Comparison of ENCODE assay signal across 18 mouse cellular contexts in genomic region chr5:117556570-117556969, GRCm38 (mm10).
DNase-seq lines count a peak whose midpoint lies in the region; ATAC-seq lines count a peak whose summit lies in the region.
"Had no signal": no experiment of that assay in that cellular context is flagged by ENCODE, and none has a peak within 500 bp of the region (broad histone marks: within the 10 kb centered on the region; RNA-seq: fewer than 3 reads in every experiment).

No protein-coding gene starts in this region.

- peak; percentile 41; the same call in 1 of the 2 replicates for ATAC-seq in cerebellum, adult (ENCODE audit: insufficient number of reproducible peaks, low FRiP score, low TSS enrichment)
- no peak for ATAC-seq in megakaryocyte, adult 5-6 weeks (ENCODE audit: poor library complexity, severe bottlenecking)
- ATAC-seq: inflammation-experienced regulatory T-cells, adult 6 months had no signal

- intact Hi-C loops in left cerebral cortex, postnatal 4 days (cut with DNase I), result no loop called here
- intact Hi-C loops in left cerebral cortex, postnatal 25 days (cut with DNase I), result no loop called here

- DNase-seq in left cerebral cortex, postnatal 4 days, result peak; percentile 66
- DNase-seq in left cerebral cortex, postnatal 25 days (ENCODE audit: low spot score in 2 of 2), result no peak
- peak; percentile 84 for DNase-seq in cerebellum, adult 18-20 months
- DNase-seq in cerebellum, postnatal 25 days, result peak; percentile 87 to 88
- no peak for DNase-seq in kidney, postnatal 25 days
- DNase-seq: adrenal gland, adult 2 months; gastrocnemius, adult 2 months; kidney, adult 2 months; kidney, postnatal 14 days; liver, embryonic 13.5 days; lung, embryonic 14.5 days; lung, postnatal 36 days; right cerebral cortex, postnatal 14 days; spleen, adult 18-20 months; thymus, postnatal 36 days had no signal

Comparison
In these comparisons a context has a peak if more than half of its experiments do, and no peak if none do; other contexts are left out.
1. DNase-seq: peak in left cerebral cortex, postnatal 4 days (single experiment), cerebellum, adult 18-20 months (2 of 2) and cerebellum, postnatal 25 days (2 of 2); none in left cerebral cortex, postnatal 25 days (0 of 2) and kidney, postnatal 25 days (0 of 2).